7 mouse cellular contexts compared by ENCODE assay signal in genomic region chr15:83167126-83167525, GRCm38 (mm10). TPM values are rescaled to one million over a fixed set of nuclear protein-coding genes. Genes with fewer than 3 reads are reported as not detected.
DNase-seq lines count a peak whose midpoint lies in the region; ATAC-seq and TF ChIP-seq lines count a peak whose summit lies in the region.

No protein-coding gene starts in this region.

- no peak for TF ChIP-seq POLR2A in embryonic fibroblast, embryonic 13.5 days (IDR thresholded peaks at IDR 0.05; ENCODE audit: low read depth, low read length)

- H3K9ac ChIP-seq in kidney, embryonic 14.5 days (ENCODE audit: low read depth, low read length), result 0 out of 2 replicates have a peak overlapping the region, but pooled peaks have one; percentile 18
- H3K9ac ChIP-seq in lung, postnatal 0 days (replicated peaks; ENCODE audit: low read depth), result no peak overlapping the region

- peak overlapping the region; percentile 65 for H3K27ac ChIP-seq in kidney, embryonic 14.5 days (ENCODE audit: low read depth, low read length)
- peak overlapping the region; percentile 31 for H3K27ac ChIP-seq in embryonic facial prominence, embryonic 10.5 days (replicated peaks)
- H3K27ac ChIP-seq in embryonic fibroblast, embryonic 13.5 days (ENCODE audit: insufficient read depth, low read length), result peak overlapping the region; percentile 84
- H3K27ac ChIP-seq in lung, postnatal 0 days (ENCODE audit: low read length), result peak overlapping the region; percentile 63

- H3K36me3 ChIP-seq in kidney, embryonic 14.5 days (ENCODE audit: control insufficient read depth, insufficient read depth, low read length), result peaks cover 12% of the 10 kb centered on the region
- H3K36me3 ChIP-seq in embryonic facial prominence, embryonic 10.5 days (replicated peaks), result peaks cover 31% of the 10 kb centered on the region
- H3K36me3 ChIP-seq in lung, postnatal 0 days (ENCODE audit: insufficient read depth, low read length), result peaks cover 3% of the 10 kb centered on the region; the same call in 1 of the 2 replicates

- TF ChIP-seq CTCF in embryonic fibroblast, embryonic 13.5 days (IDR thresholded peaks at IDR 0.05; ENCODE audit: borderline replicate concordance, insufficient read depth, low read length), result no peak
- no peak for TF ChIP-seq CTCF in lung, postnatal 0 days (IDR thresholded peaks at IDR 0.05)

- H3K9me3 ChIP-seq in kidney, embryonic 14.5 days (ENCODE audit: control insufficient read depth, low read length), result no peaks in the 10 kb centered on the region
- H3K9me3 ChIP-seq in embryonic facial prominence, embryonic 10.5 days, result no peaks in the 10 kb centered on the region
- H3K9me3 ChIP-seq in lung, postnatal 0 days (ENCODE audit: low read length), result no peaks in the 10 kb centered on the region

- H3K4me3 ChIP-seq in kidney, embryonic 14.5 days (ENCODE audit: low read length), result no peak overlapping the region
- 0 out of 2 replicates have a peak overlapping the region, but pooled peaks have one; percentile 0 for H3K4me3 ChIP-seq in embryonic facial prominence, embryonic 10.5 days
- H3K4me3 ChIP-seq in embryonic fibroblast, embryonic 13.5 days (ENCODE audit: insufficient read depth, low read length), result no peak overlapping the region
- H3K4me3 ChIP-seq in lung, postnatal 0 days (ENCODE audit: low read depth, low read length), result no peak overlapping the region

- no peak; the same call in 1 of the 2 replicates for ATAC-seq in kidney, embryonic 14.5 days (ENCODE audit: low FRiP score, low TSS enrichment)
- peak; percentile 2; the same call in 1 of the 2 replicates for ATAC-seq in lung, postnatal 0 days
- ATAC-seq in activated CD4-positive, CD25-positive, alpha-beta regulatory T cell, adult 4 months, result no peak

- TF ChIP-seq EP300 in lung, postnatal 0 days (IDR thresholded peaks at IDR 0.05), result no peak

- H3K4me2 ChIP-seq in kidney, embryonic 14.5 days (replicated peaks; ENCODE audit: low read depth, low read length), result no peak overlapping the region
- H3K4me2 ChIP-seq in lung, postnatal 0 days (replicated peaks; ENCODE audit: low read depth, low read length), result no peak overlapping the region; the same call in 1 of the 2 replicates

- H3K4me1 ChIP-seq in kidney, embryonic 14.5 days (ENCODE audit: control insufficient read depth, insufficient read depth, low read length), result peaks cover 36% of the 10 kb centered on the region
- H3K4me1 ChIP-seq in embryonic facial prominence, embryonic 10.5 days, result peaks cover 60% of the 10 kb centered on the region
- peaks cover 33% of the 10 kb centered on the region for H3K4me1 ChIP-seq in embryonic fibroblast, embryonic 13.5 days (ENCODE audit: control insufficient read depth, insufficient read depth, low read length)
- H3K4me1 ChIP-seq in lung, postnatal 0 days (ENCODE audit: insufficient read depth, low read depth, low read length), result peaks cover 33% of the 10 kb centered on the region

- intact Hi-C loops in left cerebral cortex, postnatal 4 days (cut with DNase I), result no loop called here

- WGBS in kidney, embryonic 14.5 days, result 32% methylated on average over 5 of the region's 5 CpGs
- WGBS in embryonic facial prominence, embryonic 10.5 days, result 73% methylated on average over 5 of the region's 5 CpGs
- 32% methylated on average over 5 of the region's 5 CpGs for WGBS in lung, postnatal 0 days

- H3K27me3 ChIP-seq in kidney, embryonic 14.5 days (ENCODE audit: control insufficient read depth, insufficient read depth, low read length), result no peaks in the 10 kb centered on the region
- H3K27me3 ChIP-seq in embryonic facial prominence, embryonic 10.5 days (replicated peaks; ENCODE audit: low read depth, poor library complexity, severe bottlenecking), result no peaks in the 10 kb centered on the region
- no peaks in the 10 kb centered on the region for H3K27me3 ChIP-seq in lung, postnatal 0 days (replicated peaks; ENCODE audit: insufficient read depth, low read length)

- DNase-seq in kidney, adult 9 months, result no peak
- DNase-seq in embryonic facial prominence, embryonic 10.5 days (ENCODE audit: low spot score), result peak; percentile 59
- DNase-seq in lung, postnatal 0 days (ENCODE audit: low spot score), result peak; percentile 51
- no peak for DNase-seq in left cerebral cortex, postnatal 4 days

RNA-seq across cellular contexts. Expression of gene Cyb5r3, which starts 5.3 kb away (rescaled TPM):
- polyA plus RNA-seq in kidney, embryonic 14.5 days (2014; fragmentation: Nextera tagmentation; extraction: Ambion mirVana), result 144 and 175 TPM in 2 replicates
- 194 and 204 TPM in 2 replicates for polyA plus RNA-seq in embryonic facial prominence, embryonic 10.5 days (2016; fragmentation: Nextera tagmentation; extraction: Ambion mirVana)
- polyA plus RNA-seq in embryonic fibroblast, embryonic 13.5 days (2011; ENCODE audit: insufficient read length, low read depth, missing spikeins), result 273 and 297 TPM in 2 replicates
- polyA plus RNA-seq in lung, postnatal 0 days (2015; fragmentation: Nextera tagmentation; extraction: Ambion mirVana), result 170 and 183 TPM in 2 replicates
- 100 to 1,000 TPM; 106 TPM for total RNA-seq in left cerebral cortex, postnatal 4 days (2021)
- polyA plus RNA-seq in activated CD4-positive, CD25-positive, alpha-beta regulatory T cell, adult 4 months (2017; shearing (Covaris generic)), result 10 to 100 TPM; 55.9 to 73.9 TPM

RNA-seq across cellular contexts. Expression of gene Poldip3, which starts 17.9 kb away (rescaled TPM):
- 117 and 173 TPM in 2 replicates for polyA plus RNA-seq in kidney, embryonic 14.5 days (2014; fragmentation: Nextera tagmentation; extraction: Ambion mirVana)
- 181 and 182 TPM in 2 replicates for polyA plus RNA-seq in embryonic facial prominence, embryonic 10.5 days (2016; fragmentation: Nextera tagmentation; extraction: Ambion mirVana)
- polyA plus RNA-seq in embryonic fibroblast, embryonic 13.5 days (2011; ENCODE audit: insufficient read length, low read depth, missing spikeins), result 70.6 and 78.3 TPM in 2 replicates
- polyA plus RNA-seq in lung, postnatal 0 days (2015; fragmentation: Nextera tagmentation; extraction: Ambion mirVana), result 77.0 and 78.8 TPM in 2 replicates
- total RNA-seq in left cerebral cortex, postnatal 4 days (2021), result 10 to 100 TPM; 92.9 to 94.2 TPM
- 100 to 1,000 TPM; 155 to 180 TPM for polyA plus RNA-seq in activated CD4-positive, CD25-positive, alpha-beta regulatory T cell, adult 4 months (2017; shearing (Covaris generic))

RNA-seq across cellular contexts. Expression of gene Rrp7a, which starts 44.5 kb away (rescaled TPM):
- 50.2 and 50.4 TPM in 2 replicates for polyA plus RNA-seq in kidney, embryonic 14.5 days (2014; fragmentation: Nextera tagmentation; extraction: Ambion mirVana)
- polyA plus RNA-seq in embryonic facial prominence, embryonic 10.5 days (2016; fragmentation: Nextera tagmentation; extraction: Ambion mirVana), result 87.2 and 90.4 TPM in 2 replicates
- 70.9 and 72.7 TPM in 2 replicates for polyA plus RNA-seq in embryonic fibroblast, embryonic 13.5 days (2011; ENCODE audit: insufficient read length, low read depth, missing spikeins)
- 38.2 and 40.2 TPM in 2 replicates for polyA plus RNA-seq in lung, postnatal 0 days (2015; fragmentation: Nextera tagmentation; extraction: Ambion mirVana)
- 100 to 1,000 TPM; 125 to 127 TPM for total RNA-seq in left cerebral cortex, postnatal 4 days (2021)
- 10 to 100 TPM; 67.8 to 87.0 TPM for polyA plus RNA-seq in activated CD4-positive, CD25-positive, alpha-beta regulatory T cell, adult 4 months (2017; shearing (Covaris generic))

Comparison
In these comparisons a context has a peak if more than half of its experiments do, and no peak if none do; other contexts are left out.
1. H3K27ac ChIP-seq: peak in every context shown above with its lines; median percentile 84 in embryonic fibroblast, embryonic 13.5 days; 65 in kidney, embryonic 14.5 days; 63 in lung, postnatal 0 days; 31 in embryonic facial prominence, embryonic 10.5 days.
2. DNase-seq: peak in embryonic facial prominence, embryonic 10.5 days (single experiment) and lung, postnatal 0 days (single experiment); none in kidney, adult 9 months (single experiment) and left cerebral cortex, postnatal 4 days (single experiment).